Mouse (Mus musculus): ENCODE data around the gene Snrnp27. TPM values are rescaled to one million over a fixed set of nuclear protein-coding genes. Genes with fewer than 3 reads are reported as not detected.

The Snrnp27 gene
- total and polyA plus RNA-seq, 2 experiments from 2014 or later = 43.1 to 112 TPM

- TF ChIP-seq CTCF (IDR thresholded peaks at IDR 0.05) = no peak
- 88% methylated on average over 4 of the region's 4 CpGs for WGBS
- peaks cover 52% of the 10 kb centered on the region for H3K36me3 ChIP-seq (ENCODE audit: insufficient read depth, low read length)
Measured at GRCm38 (mm10) chr6:86708072-86708774, 23.9 kb upstream of the Snrnp27 start.

DNA sequence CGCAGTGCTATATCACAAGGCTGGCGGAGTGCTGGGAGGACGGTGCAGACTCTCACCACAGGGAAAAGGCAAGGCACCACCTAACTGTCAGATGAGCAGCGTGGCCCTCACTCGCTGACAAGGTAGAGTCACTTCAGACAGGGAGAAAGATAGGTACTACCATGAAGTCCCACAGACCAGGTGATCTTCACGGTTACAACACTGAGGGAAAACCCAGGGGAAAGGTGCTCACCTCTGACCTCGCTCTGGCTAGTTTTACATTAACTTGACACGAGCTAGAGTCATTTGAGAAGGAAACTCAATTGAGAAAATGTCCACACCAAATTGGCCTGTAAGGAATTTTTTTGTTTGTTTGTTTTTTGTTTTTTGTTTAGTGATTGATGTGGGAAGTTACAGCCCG lies 18.3 kb upstream of the Snrnp27 start:
- DNase-seq (ENCODE audit: low spot score) (no peak), ATAC-seq (ENCODE audit: low FRiP score) (no peak)
- Histone ChIP-seq H3K9me3 (ENCODE audit: low read length) (no peaks in the 10 kb centered on the region), H3K9ac (replicated peaks; ENCODE audit: low read length, poor library complexity, severe bottlenecking) (no peak overlapping the region), H3K4me3 (ENCODE audit: low read depth, low read length) (no peak overlapping the region), H3K4me2 (ENCODE audit: low read depth, low read length, poor library complexity, severe bottlenecking) (no peak overlapping the region), H3K4me1 (ENCODE audit: insufficient read depth, low read length) (no peaks in the 10 kb centered on the region), H3K27ac (ENCODE audit: low read depth, low read length) (no peak overlapping the region), H3K36me3 (ENCODE audit: insufficient read depth, low read length) (peaks cover 79% of the 10 kb centered on the region), H3K27me3 (ENCODE audit: insufficient read depth, low read length) (no peaks in the 10 kb centered on the region)
- 97% methylated on average over 9 of the region's 9 CpGs for WGBS
- no peak for TF ChIP-seq CTCF (IDR thresholded peaks at IDR 0.05)

More at GRCm38 (mm10) chr6:86708072-86708774, 23.9 kb upstream of the Snrnp27 start:
- no peaks in the 10 kb centered on the region for H3K27me3 ChIP-seq (ENCODE audit: insufficient read depth, low read length)
- no peak overlapping the region for H3K27ac ChIP-seq (ENCODE audit: low read depth, low read length)
- H3K4me1 ChIP-seq (ENCODE audit: insufficient read depth, low read length) = no peaks in the 10 kb centered on the region
- DNase-seq (ENCODE audit: low spot score) (no peak), ATAC-seq (ENCODE audit: low FRiP score) (no peak)
- H3K4me3 ChIP-seq (ENCODE audit: low read depth, low read length) = no peak overlapping the region
- no peak overlapping the region for H3K4me2 ChIP-seq (ENCODE audit: low read depth, low read length, poor library complexity, severe bottlenecking)
- no peaks in the 10 kb centered on the region for H3K9me3 ChIP-seq (ENCODE audit: low read length)
- H3K9ac ChIP-seq (replicated peaks; ENCODE audit: low read length, poor library complexity, severe bottlenecking) = no peak overlapping the region

DNA sequence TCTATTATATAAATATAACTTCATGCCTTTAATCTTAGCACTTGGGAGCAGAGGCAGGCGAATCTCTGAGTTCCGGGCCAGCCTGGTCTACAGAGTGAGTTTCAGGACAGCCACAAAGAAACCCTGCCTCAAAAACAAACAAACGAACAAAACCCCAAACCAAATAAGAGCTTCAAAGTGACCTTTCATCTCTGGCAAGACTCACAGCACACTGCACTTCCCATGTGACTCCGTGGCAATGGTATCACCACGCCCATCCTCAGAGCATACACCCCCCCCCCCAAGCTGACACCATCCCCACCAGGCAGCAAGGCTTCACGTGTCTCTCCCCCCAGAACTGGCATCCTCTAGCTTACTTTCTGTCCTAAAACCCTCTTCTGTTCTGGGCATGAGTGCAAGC lies 13.6 kb upstream of the Snrnp27 start:
- Histone ChIP-seq H3K4me2 (ENCODE audit: low read depth, low read length, poor library complexity, severe bottlenecking) (no peak overlapping the region), H3K4me3 (ENCODE audit: low read depth, low read length) (no peak overlapping the region), H3K36me3 (ENCODE audit: insufficient read depth, low read length) (peaks cover 77% of the 10 kb centered on the region), H3K9ac (replicated peaks; ENCODE audit: low read length, poor library complexity, severe bottlenecking) (no peak overlapping the region), H3K9me3 (ENCODE audit: low read length) (no peaks in the 10 kb centered on the region), H3K27me3 (ENCODE audit: insufficient read depth, low read length) (no peaks in the 10 kb centered on the region), H3K4me1 (ENCODE audit: insufficient read depth, low read length) (no peaks in the 10 kb centered on the region), H3K27ac (ENCODE audit: low read depth, low read length) (no peak overlapping the region)
- WGBS = 91% methylated on average over 6 of the region's 6 CpGs
- DNase-seq (ENCODE audit: low spot score) (no peak), ATAC-seq (ENCODE audit: low FRiP score) (no peak)
- TF ChIP-seq CTCF (IDR thresholded peaks at IDR 0.05) = no peak

DNA sequence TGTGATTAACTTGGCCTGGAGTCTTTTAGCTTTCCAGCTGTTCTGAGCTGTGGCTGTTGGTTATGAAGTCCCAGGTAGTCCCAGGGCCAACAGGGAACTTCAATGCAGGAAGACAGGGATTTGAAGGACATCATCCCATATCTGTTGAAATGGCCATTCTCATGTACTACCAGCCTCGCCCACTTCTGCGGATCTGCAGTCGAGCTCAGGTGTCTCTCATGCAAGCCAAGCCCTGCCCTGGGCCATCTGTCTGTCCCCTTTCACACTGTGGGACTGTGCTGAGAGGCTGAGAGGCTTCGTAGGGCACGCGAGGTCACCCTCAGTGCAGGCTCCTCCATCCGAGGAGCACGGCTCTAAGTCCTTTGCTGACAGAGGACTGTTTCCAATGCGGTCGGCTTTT lies 11.9 kb upstream of the Snrnp27 start:
- ATAC-seq (ENCODE audit: low FRiP score) = no peak
- H3K36me3 ChIP-seq (ENCODE audit: insufficient read depth, low read length) = peaks cover 62% of the 10 kb centered on the region
- no peak overlapping the region for H3K9ac ChIP-seq (replicated peaks; ENCODE audit: low read length, poor library complexity, severe bottlenecking)
- no peak for TF ChIP-seq CTCF (IDR thresholded peaks at IDR 0.05)
- no peaks in the 10 kb centered on the region for H3K4me1 ChIP-seq (ENCODE audit: insufficient read depth, low read length)
- 90% methylated on average over 10 of the region's 10 CpGs for WGBS
- no peak overlapping the region for H3K4me3 ChIP-seq (ENCODE audit: low read depth, low read length)
- no peak for DNase-seq (ENCODE audit: low spot score)
- no peak overlapping the region for H3K4me2 ChIP-seq (ENCODE audit: low read depth, low read length, poor library complexity, severe bottlenecking)
- H3K9me3 ChIP-seq (ENCODE audit: low read length) = no peaks in the 10 kb centered on the region
- no peaks in the 10 kb centered on the region for H3K27me3 ChIP-seq (ENCODE audit: insufficient read depth, low read length)
- no peak overlapping the region for H3K27ac ChIP-seq (ENCODE audit: low read depth, low read length)

- Histone ChIP-seq H3K27ac (ENCODE audit: low read depth, low read length) (no peak overlapping the region), H3K4me3 (ENCODE audit: low read depth, low read length) (no peak overlapping the region), H3K9me3 (ENCODE audit: low read length) (no peaks in the 10 kb centered on the region), H3K4me2 (ENCODE audit: low read depth, low read length, poor library complexity, severe bottlenecking) (no peak overlapping the region), H3K9ac (replicated peaks; ENCODE audit: low read length, poor library complexity, severe bottlenecking) (no peak overlapping the region), H3K27me3 (ENCODE audit: insufficient read depth, low read length) (no peaks in the 10 kb centered on the region), H3K4me1 (ENCODE audit: insufficient read depth, low read length) (no peaks in the 10 kb centered on the region), H3K36me3 (ENCODE audit: insufficient read depth, low read length) (peaks cover 60% of the 10 kb centered on the region)
- DNase-seq (ENCODE audit: low spot score) = peak; percentile 18
- no peak for ATAC-seq (ENCODE audit: low FRiP score)
- peak; percentile 76 for TF ChIP-seq CTCF (IDR thresholded peaks at IDR 0.05)
Measured at GRCm38 (mm10) chr6:86694465-86694864, 10.1 kb upstream of the Snrnp27 start.

DNA sequence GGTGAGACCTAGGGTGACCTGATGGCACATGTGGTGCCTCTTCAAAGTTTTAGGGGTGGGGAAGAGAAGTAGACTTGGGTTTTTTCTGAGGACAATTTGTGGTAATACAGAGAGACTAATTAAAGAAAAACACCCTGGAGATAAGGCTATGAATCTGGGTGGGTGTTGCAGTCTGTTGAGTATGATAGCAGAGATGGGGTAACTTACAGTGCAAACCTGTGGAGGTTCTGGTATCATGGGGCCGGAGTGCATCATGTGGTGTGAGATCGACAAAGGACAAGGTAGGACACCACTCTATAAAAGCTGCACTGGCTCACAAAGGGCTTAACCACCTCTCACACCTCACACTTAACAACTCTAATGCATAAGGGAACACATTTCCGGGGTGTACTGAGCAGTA lies 5.3 kb upstream of the Snrnp27 start:
- Histone ChIP-seq H3K27me3 (ENCODE audit: insufficient read depth, low read length) (no peaks in the 10 kb centered on the region), H3K4me2 (ENCODE audit: low read depth, low read length, poor library complexity, severe bottlenecking) (no peak overlapping the region), H3K9me3 (ENCODE audit: low read length) (no peaks in the 10 kb centered on the region), H3K36me3 (ENCODE audit: insufficient read depth, low read length) (peaks cover 31% of the 10 kb centered on the region), H3K4me3 (ENCODE audit: low read depth, low read length) (no peak overlapping the region), H3K4me1 (ENCODE audit: insufficient read depth, low read length) (no peaks in the 10 kb centered on the region), H3K27ac (ENCODE audit: low read depth, low read length) (no peak overlapping the region), H3K9ac (replicated peaks; ENCODE audit: low read length, poor library complexity, severe bottlenecking) (no peak overlapping the region)
- DNase-seq (ENCODE audit: low spot score) = no peak
- TF ChIP-seq CTCF (IDR thresholded peaks at IDR 0.05) = no peak
- WGBS = 99% methylated on average over 3 of the region's 3 CpGs
- no peak for ATAC-seq (ENCODE audit: low FRiP score)

Measured in midbrain, postnatal 0 days (tissue).